Mouse (Mus musculus): Measurements from ENCODE around the gene Ugt1a8.
"Not testable (repeated sequence)": the region's sequence is repeated elsewhere in the genome, so short reads cannot be mapped to it uniquely, and the experiment has no call there.

Ugt1a8 gene

GRCm38 (mm10) chr1:88222216-88222615, 134.6 kb downstream of the Ugt1a8 start:
- DNase-seq (ENCODE audit: low read depth), result no peak

GRCm38 (mm10) chr1:88223011-88223515, 135.4 kb downstream of the Ugt1a8 start:
- not testable (repeated sequence) for DNase-seq (ENCODE audit: low read depth)

GRCm38 (mm10) chr1:88223591-88223990, 136.0 kb downstream of the Ugt1a8 start:
- no peak for DNase-seq (ENCODE audit: low read depth)

GRCm38 (mm10) chr1:88224029-88224776, 136.6 kb downstream of the Ugt1a8 start:
- no peak for DNase-seq (ENCODE audit: low read depth)

- DNase-seq (ENCODE audit: low read depth), result not testable (repeated sequence)
Observed at GRCm38 (mm10) chr1:88225301-88225700, 137.7 kb downstream of the Ugt1a8 start.

GRCm38 (mm10) chr1:88225741-88226140, 138.1 kb downstream of the Ugt1a8 start:
- no peak for DNase-seq (ENCODE audit: low read depth)

- no peak for DNase-seq (ENCODE audit: low read depth)
Observed at GRCm38 (mm10) chr1:88226670-88227379, 139.2 kb downstream of the Ugt1a8 start, which contains the start of gene Mroh2a. Gene Mroh2a (plus strand): TSS chr1:88226986.

GRCm38 (mm10) chr1:88227482-88227881, 139.9 kb downstream of the Ugt1a8 start:
- no peak for DNase-seq (ENCODE audit: low read depth)

- DNase-seq (ENCODE audit: low read depth), result no peak
Observed at GRCm38 (mm10) chr1:88228121-88228520, 140.5 kb downstream of the Ugt1a8 start.

GRCm38 (mm10) chr1:88229566-88229965, 142.0 kb downstream of the Ugt1a8 start:
- no peak for DNase-seq (ENCODE audit: low read depth)

GRCm38 (mm10) chr1:88229986-88230385, 142.4 kb downstream of the Ugt1a8 start:
- no peak for DNase-seq (ENCODE audit: low read depth)

GRCm38 (mm10) chr1:88230421-88230820, 142.8 kb downstream of the Ugt1a8 start:
- DNase-seq (ENCODE audit: low read depth), result no peak

GRCm38 (mm10) chr1:88230981-88231802, 143.6 kb downstream of the Ugt1a8 start:
- no peak for DNase-seq (ENCODE audit: low read depth)

GRCm38 (mm10) chr1:88231803-88232499, 144.3 kb downstream of the Ugt1a8 start:
- no peak for DNase-seq (ENCODE audit: low read depth)

- no peak for DNase-seq (ENCODE audit: low read depth)
Observed at GRCm38 (mm10) chr1:88232664-88233380, 145.2 kb downstream of the Ugt1a8 start.

GRCm38 (mm10) chr1:88233421-88234247, 146.0 kb downstream of the Ugt1a8 start:
- DNase-seq (ENCODE audit: low read depth), result no peak

- no peak for DNase-seq (ENCODE audit: low read depth)
Observed at GRCm38 (mm10) chr1:88234248-88234610, 146.6 kb downstream of the Ugt1a8 start.

- DNase-seq (ENCODE audit: low read depth), result no peak
Observed at GRCm38 (mm10) chr1:88234646-88235045, 147.0 kb downstream of the Ugt1a8 start.

- DNase-seq (ENCODE audit: low read depth), result no peak
Observed at GRCm38 (mm10) chr1:88235046-88235893, 147.7 kb downstream of the Ugt1a8 start.
